In the genomic region with DNA sequence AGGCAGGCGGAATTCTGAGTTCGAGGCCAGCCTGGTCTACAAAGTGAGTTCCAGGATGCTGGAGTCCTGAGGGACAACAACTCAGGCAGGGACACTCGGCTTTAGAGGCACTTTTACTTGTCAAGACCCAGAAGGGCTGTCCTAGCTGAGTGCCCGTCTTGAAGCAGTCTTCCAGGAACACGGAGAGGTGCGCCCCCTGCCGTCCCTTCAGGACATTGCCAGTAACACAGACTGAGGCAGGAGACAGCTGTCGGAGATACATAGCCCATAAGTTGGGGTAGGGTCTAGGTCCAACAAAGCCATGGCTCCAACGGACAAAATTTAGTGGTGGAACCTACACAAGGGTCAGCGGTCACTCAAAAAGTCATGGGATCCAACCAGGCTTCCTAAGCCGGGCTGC, we compare ENCODE assay signal across 13 mouse cellular contexts. TPM values are rescaled to one million over a fixed set of nuclear protein-coding genes. Genes with fewer than 3 reads are reported as not detected.
DNase-seq lines count a peak whose midpoint lies in the region; ATAC-seq and TF ChIP-seq lines count a peak whose summit lies in the region.
"Had no signal": no experiment of that assay in that cellular context is flagged by ENCODE, and none has a peak within 500 bp of the region (broad histone marks: within the 10 kb centered on the region; RNA-seq: fewer than 3 reads in every experiment).

No protein-coding gene starts in this region.

- peak; percentile 44 for TF ChIP-seq CTCF in lung, adult 2 months (IDR thresholded peaks at IDR 0.05; ENCODE audit: insufficient read depth, low read length)
- TF ChIP-seq CTCF in MEL (IDR thresholded peaks at IDR 0.05 in 2 of 3, conservative IDR thresholded peaks at IDR 0.05 in 1 of 3; ENCODE audit: control insufficient read depth in 1 of 3, insufficient read depth in 1 of 3, low read depth in 2 of 3, low read length in 3 of 3, poor library complexity in 1 of 3, severe bottlenecking in 1 of 3), result peak in 2 of 3 experiments; percentile 34 to 47; a peak in 5 of 6 replicates

- H3K4me1 ChIP-seq in lung, adult 2 months (ENCODE audit: control insufficient read depth, insufficient read depth, low read length), result no peaks in the 10 kb centered on the region
- H3K4me1 ChIP-seq in MEL (ENCODE audit: control insufficient read depth in 1 of 2, insufficient read depth in 2 of 2, low read length in 2 of 2), result no peaks in the 10 kb centered on the region
- H3K4me1 ChIP-seq: limb, embryonic 13.5 days had no signal

- no peak for DNase-seq in lung, adult 2 months
- DNase-seq in lung, postnatal 14 days, result no peak
- DNase-seq in MEL (ENCODE audit: low read depth, low spot score), result peak; percentile 52
- DNase-seq in c-Kit-positive CD71-positive TER-119-positive erythroid progenitor cells, embryonic 14.5 days (ENCODE audit: low spot score), result peak; percentile 31
- DNase-seq in gastrocnemius, postnatal 4 days (ENCODE audit: low spot score in 2 of 2), result no peak
- DNase-seq in adrenal gland, adult 2 months, result no peak
- DNase-seq: cerebellum, adult 2 months; kidney, postnatal 14 days; thymus, adult 18-20 months had no signal

- TF ChIP-seq POLR2A in lung, adult 2 months (IDR thresholded peaks at IDR 0.05; ENCODE audit: borderline replicate concordance, extremely low read depth, low read depth, low read length), result no peak
- no peak for TF ChIP-seq POLR2A in MEL (IDR thresholded peaks at IDR 0.05; ENCODE audit: control insufficient read depth in 1 of 2, insufficient read depth in 1 of 2, low read depth in 1 of 2, low read length in 2 of 2, poor library complexity in 1 of 2)

- H3K9ac ChIP-seq in MEL (ENCODE audit: control insufficient read depth, low read depth, low read length, poor library complexity, severe bottlenecking), result no peak overlapping the region
- H3K9ac ChIP-seq: limb, embryonic 13.5 days had no signal

- H3K27ac ChIP-seq in MEL (ENCODE audit: control insufficient read depth, low read depth, low read length), result no peak overlapping the region
- H3K27ac ChIP-seq: limb, embryonic 13.5 days had no signal

- H3K9me3 ChIP-seq in MEL (replicated peaks; ENCODE audit: insufficient read depth, low read length), result no peaks in the 10 kb centered on the region
- H3K9me3 ChIP-seq: limb, embryonic 13.5 days had no signal

- no peak for TF ChIP-seq EP300 in MEL (IDR thresholded peaks at IDR 0.05; ENCODE audit: low read depth in 1 of 2, low read length in 2 of 2)

- ATAC-seq in neutrophil, adult 5-6 weeks (ENCODE audit: extremely low read depth, insufficient number of reproducible peaks, low FRiP score, poor library complexity, severe bottlenecking), result 0 out of 2 replicates have a peak, but pooled peaks have one; percentile 30
- ATAC-seq: midbrain, embryonic 16.5 days had no signal

- no peaks in the 10 kb centered on the region for H3K27me3 ChIP-seq in MEL (ENCODE audit: control insufficient read depth in 1 of 2, insufficient read depth in 2 of 2, low read length in 2 of 2)
- H3K27me3 ChIP-seq: limb, embryonic 13.5 days had no signal

- H3K36me3 ChIP-seq in MEL (ENCODE audit: control insufficient read depth in 1 of 2, insufficient read depth in 2 of 2, low read length in 2 of 2), result no peaks in the 10 kb centered on the region
- H3K36me3 ChIP-seq: limb, embryonic 13.5 days had no signal

- 46% methylated on average over 11 of the region's 11 CpGs for WGBS in lung, adult 2 months

- TF ChIP-seq RAD21 in MEL (IDR thresholded peaks at IDR 0.05; ENCODE audit: low read depth, low read length), result peak; percentile 30

- H3K79me2 ChIP-seq in MEL (ENCODE audit: control insufficient read depth, insufficient read depth, low read length, poor library complexity), result no peaks in the 10 kb centered on the region

- no peak overlapping the region for H3K4me3 ChIP-seq in lung, adult 2 months (replicated peaks; ENCODE audit: extremely low read depth, low read depth, low read length)
- H3K4me3 ChIP-seq in MEL (ENCODE audit: control insufficient read depth in 1 of 2, insufficient read depth in 1 of 2, low read depth in 2 of 2, low read length in 2 of 2), result no peak overlapping the region
- H3K4me3 ChIP-seq: limb, embryonic 13.5 days had no signal

TF ChIP-seq in MEL, 35 proteins besides CTCF, POLR2A, EP300 and RAD21:
- TF ChIP-seq SMC3 (IDR thresholded peaks at IDR 0.05; ENCODE audit: low read depth, low read length), result 0 out of 2 replicates have a peak, but pooled peaks have one; percentile 6
- no peak for TF ChIP-seq CHD1 (IDR thresholded peaks at IDR 0.05; ENCODE audit: low read depth, low read length)
- no peak for TF ChIP-seq MYB (IDR thresholded peaks at IDR 0.05; ENCODE audit: low read depth, low read length)
- TF ChIP-seq ELF1 (IDR thresholded peaks at IDR 0.05; ENCODE audit: low read depth, low read length), result no peak
- no peak for TF ChIP-seq MXI1 (IDR thresholded peaks at IDR 0.05; ENCODE audit: low read depth, low read length)
- no peak for TF ChIP-seq NRF1 (IDR thresholded peaks at IDR 0.05; ENCODE audit: insufficient read depth, low read depth, low read length, poor library complexity, severe bottlenecking)

RNA-seq across cellular contexts. Expression of a gene that starts 29.9 kb away (rescaled TPM):
- 0.22 and 0.26 TPM in 2 replicates for polyA plus RNA-seq in lung, adult 2 months (2012; rRNA removed)
- total RNA-seq in MEL (2012; rRNA removed), result not detected in 2 replicates
- polyA plus RNA-seq in MEL (2012; ENCODE audit: insufficient read depth in 1 of 2, insufficient read length in 2 of 2, low read depth in 1 of 2, low replicate concordance in 2 of 2, missing spikeins in 1 of 2), result not detected
- total RNA-seq in neutrophil, adult 5-6 weeks (2017), result 0.12 TPM in 1 of 2 replicates, not detected in the other
- total RNA-seq in gastrocnemius, postnatal 4 days (2021), result not detected
- total RNA-seq in adrenal gland, adult 2 months (2021), result not detected
- not detected in 2 replicates for polyA plus RNA-seq in adrenal gland, adult 2 months (2012; rRNA removed)
- polyA plus RNA-seq: cerebellum, adult 2 months; heart, postnatal 0 days; midbrain, embryonic 16.5 days had no signal

RNA-seq across cellular contexts. Expression of a gene that starts 50.7 kb away (rescaled TPM):
- polyA plus RNA-seq in lung, adult 2 months (2012; rRNA removed), result 0.25 and 0.50 TPM in 2 replicates
- total RNA-seq in MEL (2012; rRNA removed), result not detected in 2 replicates
- polyA plus RNA-seq in MEL (2012; ENCODE audit: insufficient read depth in 1 of 2, insufficient read length in 2 of 2, low read depth in 1 of 2, low replicate concordance in 2 of 2, missing spikeins in 1 of 2), result not detected
- total RNA-seq in neutrophil, adult 5-6 weeks (2017), result 151 and 156 TPM in 2 replicates
- not detected for total RNA-seq in gastrocnemius, postnatal 4 days (2021)
- total RNA-seq in adrenal gland, adult 2 months (2021), result not detected
- 0.01 TPM in 1 of 2 replicates, not detected in the other for polyA plus RNA-seq in adrenal gland, adult 2 months (2012; rRNA removed)
- polyA plus RNA-seq: cerebellum, adult 2 months; limb, embryonic 13.5 days; midbrain, embryonic 16.5 days had no signal

Comparison
In these comparisons a context has a peak if more than half of its experiments do, and no peak if none do; other contexts are left out.
1. DNase-seq: peak in MEL (single experiment) and c-Kit-positive CD71-positive TER-119-positive erythroid progenitor cells, embryonic 14.5 days (single experiment); none in lung, adult 2 months (single experiment), lung, postnatal 14 days (single experiment), gastrocnemius, postnatal 4 days (0 of 2) and adrenal gland, adult 2 months (single experiment).
2. RNA of a gene that starts 50.7 kb away (total RNA-seq): 151 to 156 TPM in neutrophil, adult 5-6 weeks; not detected in adrenal gland, adult 2 months, not detected in gastrocnemius, postnatal 4 days and not detected in MEL; every median in the first group is over 100 times any median in the second.